Mouse (Mus musculus): Measurements from ENCODE around the gene Prf1.

DNA sequence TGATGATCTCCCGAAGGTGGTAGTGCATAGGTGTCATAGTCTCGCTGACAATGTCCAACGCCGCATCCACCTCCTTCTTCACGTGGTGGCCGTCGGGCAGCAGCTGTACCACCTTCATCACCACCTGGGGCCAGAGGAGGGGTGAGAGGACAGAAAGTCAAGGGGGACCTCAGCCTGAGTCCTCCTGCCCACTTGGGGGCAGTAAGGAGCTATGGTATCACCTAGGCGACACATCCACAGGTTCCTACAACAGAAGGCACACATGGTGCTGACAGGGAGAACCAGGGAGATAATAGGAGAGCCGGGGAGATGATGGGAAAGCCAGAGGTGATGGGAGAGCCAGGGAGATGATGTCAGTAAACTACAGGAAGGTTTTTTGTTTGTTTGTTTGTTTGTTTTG is 41.6 kb downstream of the Prf1 start:
- TF ChIP-seq POLR2A (IDR thresholded peaks at IDR 0.05; ENCODE audit: control insufficient read depth, extremely low read depth, insufficient read depth, low read length, poor library complexity): no peak
- TF ChIP-seq CTCF (IDR thresholded peaks at IDR 0.05; ENCODE audit: borderline replicate concordance, control insufficient read depth, extremely low read depth, insufficient read depth, low read length, poor library complexity): no peak

Measured in thymus, adult 2 months (tissue).